Mouse (Mus musculus) stomach, postnatal 0 days (tissue): ENCODE measurements around the gene Mgarp.
A peak's percentile ranks its signal among the peaks of the same experiment; 100 is the strongest.

Experiments used
- CTCF ChIP-seq: IDR thresholded peaks from 2 replicates; pipeline ENCODE4 v1.5.1; 2016; ENCODE audit warnings: antibody characterized with exemption, low read depth, mild to moderate bottlenecking, moderate library complexity
- EP300 ChIP-seq: optimal IDR thresholded peaks from 2 replicates; pipeline ENCODE3; 2016; ENCODE audit warnings: antibody characterized with exemption

DNA sequence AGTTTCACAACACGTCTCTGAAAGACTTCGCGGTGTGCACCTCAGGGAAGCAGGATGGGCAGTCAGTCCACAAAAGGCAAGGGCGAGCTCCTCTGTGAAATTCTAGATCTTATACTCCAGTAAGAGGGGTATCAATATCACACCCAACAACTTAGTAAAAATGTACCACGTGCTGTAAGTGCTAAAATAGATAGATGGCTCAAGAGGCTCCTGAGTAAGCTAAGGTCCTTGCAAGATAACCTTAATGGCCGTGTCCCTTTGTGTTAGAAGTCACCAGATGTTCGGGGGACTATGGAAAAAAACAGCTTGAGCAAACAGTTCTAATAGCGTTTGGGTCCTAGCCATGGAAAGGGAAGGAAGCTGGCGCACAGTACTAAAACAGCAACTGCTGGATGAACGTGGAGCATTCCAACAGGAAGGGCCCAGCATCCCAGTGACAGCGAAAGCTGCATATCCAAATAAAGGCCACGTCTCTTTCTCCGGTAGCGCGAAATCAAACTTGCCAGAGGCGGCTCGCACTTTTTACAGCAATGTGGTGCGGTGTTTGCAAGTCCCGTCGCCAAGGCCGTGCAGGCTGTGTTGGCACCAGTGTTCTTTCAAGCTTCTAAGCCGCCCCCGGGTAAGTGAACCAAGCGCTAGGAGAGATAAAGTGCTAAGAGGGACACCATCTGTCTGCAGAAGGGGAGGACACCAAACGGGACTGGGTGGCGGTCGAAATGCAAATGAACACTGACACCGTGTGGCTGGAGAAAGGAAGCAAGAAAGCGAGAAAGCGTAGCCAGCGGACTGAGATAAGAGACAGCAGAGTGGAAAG lies 31.6 kb downstream of the Mgarp start:
- peak; percentile 94 for TF ChIP-seq CTCF
- no peak for TF ChIP-seq EP300
